Mouse (Mus musculus) CD4-positive, CD25-positive, alpha-beta regulatory T cell, adult 2 months (primary cell): Measurements from ENCODE around the gene Cadm1.
A peak's percentile ranks its signal among the peaks of the same experiment; 100 is the strongest.

Experiments used
- DNase-seq: peaks from one replicate; pipeline ENCODE4 v3.0.0-alpha.2; 2012; ENCODE audit warnings: low read depth, low spot score

Gene Cadm1

DNA sequence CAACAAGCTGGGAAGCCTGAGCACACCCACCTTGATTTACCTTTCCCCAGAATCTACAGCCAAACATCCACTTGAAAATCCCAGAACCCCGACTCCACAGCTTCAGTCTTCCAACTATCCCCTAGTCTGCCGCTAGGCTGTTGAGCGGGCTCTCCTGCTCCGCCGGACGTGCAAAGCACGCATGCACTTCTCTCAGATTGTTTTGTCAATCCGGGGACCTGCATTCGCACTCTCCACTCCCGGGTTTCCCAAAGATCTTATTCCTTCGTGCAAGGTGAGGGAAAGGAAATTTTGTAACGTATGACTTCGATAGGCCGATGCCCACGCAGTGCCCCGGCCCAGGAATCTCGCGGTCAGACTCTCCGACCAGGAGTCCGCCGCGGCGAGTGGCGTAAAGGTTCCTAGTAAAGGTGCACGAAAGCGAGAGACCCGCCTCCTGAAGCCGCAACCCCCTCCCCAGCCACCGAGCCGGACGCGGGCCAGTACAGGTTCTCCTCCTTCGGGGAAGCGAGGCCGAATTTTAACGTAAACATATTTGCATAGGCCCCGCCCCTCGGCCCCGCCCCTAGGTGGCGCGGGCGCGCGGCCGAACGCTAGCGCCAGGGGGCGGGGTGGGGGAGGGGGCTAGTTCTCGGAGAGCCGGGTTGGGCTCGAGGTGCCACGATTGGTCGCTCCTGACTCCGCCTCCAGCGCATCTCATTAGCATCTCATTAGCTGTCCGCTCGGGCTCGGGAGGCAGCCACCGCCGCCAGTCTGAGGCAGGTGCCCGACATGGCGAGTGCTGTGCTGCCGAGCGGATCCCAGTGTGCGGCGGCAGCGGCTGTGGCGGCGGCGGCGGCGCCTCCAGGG is at the start of gene Cadm1:
TSS of gene Cadm1 (plus strand) at position 572 of the 849 bp plus-strand sequence.
- peak; percentile 74 for DNase-seq

DNA sequence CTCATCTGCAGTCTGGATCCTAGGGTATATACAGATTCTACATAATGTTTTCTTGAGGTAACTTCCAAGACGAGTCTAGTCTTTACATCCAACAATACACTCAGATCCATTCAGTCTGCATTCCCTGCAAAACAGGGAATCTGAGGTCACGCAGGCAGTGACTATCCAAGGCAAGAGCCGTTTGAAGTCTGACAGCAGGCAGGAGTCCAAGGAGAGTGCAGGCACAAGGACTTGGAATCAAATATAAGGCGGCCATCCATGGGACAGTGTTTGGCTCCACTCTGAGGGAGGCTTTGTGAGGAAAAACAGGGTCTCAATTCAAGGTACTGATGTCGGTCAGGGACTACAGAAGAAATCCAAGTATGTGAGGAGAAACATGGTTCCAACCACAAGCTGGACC is 45.5 kb upstream of the Cadm1 start:
- no peak for DNase-seq

DNA sequence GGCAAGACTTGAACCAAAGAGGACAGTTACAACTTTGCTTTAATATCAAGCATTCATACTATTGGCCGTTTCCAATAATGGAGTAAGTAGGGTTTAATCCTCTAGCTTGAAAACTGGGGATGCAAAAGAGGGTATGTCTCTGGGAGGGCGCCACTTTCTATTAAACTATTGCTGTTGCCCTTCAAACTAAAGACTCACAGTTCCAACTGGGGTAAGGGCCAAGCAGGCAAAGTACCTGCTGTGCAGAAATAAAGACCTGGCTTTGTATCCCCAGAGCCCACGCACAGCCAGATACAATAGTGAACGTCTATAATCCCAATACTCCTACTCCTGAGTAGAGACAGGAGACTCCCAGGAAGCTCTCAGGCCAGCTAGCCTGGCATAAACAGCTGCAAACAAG is 44.8 kb upstream of the Cadm1 start:
- no peak for DNase-seq

DNA sequence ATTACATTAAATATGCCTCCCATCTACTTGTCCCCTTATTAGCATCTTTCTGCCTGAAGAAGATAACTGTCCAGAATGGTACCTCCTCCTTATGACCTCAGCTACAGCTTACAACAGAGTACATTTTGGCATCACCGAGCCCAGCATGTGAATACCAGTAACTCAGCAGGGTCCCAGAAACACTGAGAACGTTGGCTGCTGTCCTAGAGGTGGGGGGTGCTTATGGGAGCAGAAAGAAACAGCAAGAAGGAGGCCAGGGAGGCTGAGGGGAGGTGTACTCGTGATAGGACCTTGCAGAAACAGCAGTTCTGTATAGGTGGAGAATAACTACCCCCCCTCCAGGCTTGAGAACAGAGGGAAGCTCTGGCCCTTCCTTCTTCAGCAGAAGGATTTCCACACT is 30.2 kb upstream of the Cadm1 start:
- DNase-seq, result no peak

DNA sequence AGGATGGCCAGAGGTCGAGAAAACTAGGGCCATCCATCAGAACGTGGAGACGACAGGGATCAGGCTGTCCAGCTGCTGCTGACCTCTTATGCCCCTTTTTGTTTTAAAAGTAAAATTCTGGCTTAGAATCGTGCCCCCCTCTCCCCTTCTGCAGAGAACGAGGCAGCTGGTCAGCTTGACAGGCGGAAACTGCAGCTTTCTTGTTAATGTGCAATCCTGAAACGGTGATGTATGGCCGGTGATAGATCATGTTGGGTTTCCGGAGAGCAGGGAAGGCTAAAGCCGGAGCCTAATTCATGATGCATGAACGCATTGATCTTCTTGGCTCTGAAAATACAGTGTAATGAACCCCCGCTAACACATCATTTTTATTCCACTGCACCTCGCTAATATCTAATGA is 24.0 kb upstream of the Cadm1 start:
- no peak for DNase-seq

DNA sequence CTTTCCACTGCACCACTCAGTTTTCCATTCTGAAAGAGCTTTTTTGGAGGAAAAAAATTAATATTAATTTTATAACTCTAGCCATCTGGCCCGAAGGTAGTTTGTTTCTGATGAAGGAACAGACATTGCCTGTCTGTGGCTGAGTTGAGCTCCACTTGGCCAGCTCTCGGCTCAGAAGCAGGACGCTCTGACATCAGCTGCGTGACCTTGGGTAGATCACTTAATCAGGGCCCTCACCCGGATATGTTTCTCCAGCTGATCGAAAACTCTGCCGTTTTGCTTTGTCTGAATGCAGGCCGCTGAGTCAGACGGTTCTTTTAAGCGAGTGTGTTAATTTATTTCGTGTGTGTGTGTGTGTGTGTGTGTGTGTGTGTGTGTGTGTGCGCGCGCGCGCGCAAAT is 23.1 kb upstream of the Cadm1 start:
- no peak for DNase-seq

DNA sequence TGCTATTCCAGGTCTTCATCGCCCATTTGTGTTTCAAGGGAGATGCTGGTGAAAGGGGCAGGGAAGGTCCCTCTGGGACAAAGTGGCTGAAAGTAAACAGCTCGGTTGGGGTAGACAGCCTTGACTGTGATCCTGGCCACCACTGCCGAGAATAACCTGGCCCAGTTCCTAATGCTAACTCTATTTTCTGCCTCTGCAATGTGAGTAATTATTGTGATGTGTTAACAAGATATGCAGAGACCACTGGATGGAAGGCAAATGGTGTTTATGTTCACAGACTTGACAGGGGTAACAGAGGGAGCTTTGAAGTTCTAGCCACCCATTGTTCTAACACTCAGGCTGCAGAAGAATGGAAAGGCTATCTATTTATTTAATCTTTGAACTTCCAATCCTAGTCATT is 21.9 kb upstream of the Cadm1 start:
- no peak for DNase-seq

DNA sequence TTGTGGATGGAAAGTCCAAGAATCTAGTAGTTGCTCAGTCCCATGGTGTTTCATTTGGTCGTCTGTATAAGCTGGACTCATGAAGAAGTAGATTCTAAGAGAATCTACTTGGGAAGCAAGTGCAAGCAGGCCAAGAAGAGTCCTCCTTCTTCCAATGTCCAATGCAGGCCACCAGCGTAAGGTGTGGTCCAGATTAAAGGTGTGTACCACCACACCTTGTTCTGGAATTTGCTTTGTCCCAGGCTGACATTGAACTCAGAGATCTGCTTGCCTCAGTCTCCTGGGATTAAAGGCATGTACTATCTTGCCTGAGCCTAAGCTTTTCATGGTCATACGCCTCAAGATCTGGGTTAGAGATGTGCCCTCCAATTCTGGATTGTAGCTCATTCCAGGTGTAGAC is 17.5 kb upstream of the Cadm1 start:
- no peak for DNase-seq

DNA sequence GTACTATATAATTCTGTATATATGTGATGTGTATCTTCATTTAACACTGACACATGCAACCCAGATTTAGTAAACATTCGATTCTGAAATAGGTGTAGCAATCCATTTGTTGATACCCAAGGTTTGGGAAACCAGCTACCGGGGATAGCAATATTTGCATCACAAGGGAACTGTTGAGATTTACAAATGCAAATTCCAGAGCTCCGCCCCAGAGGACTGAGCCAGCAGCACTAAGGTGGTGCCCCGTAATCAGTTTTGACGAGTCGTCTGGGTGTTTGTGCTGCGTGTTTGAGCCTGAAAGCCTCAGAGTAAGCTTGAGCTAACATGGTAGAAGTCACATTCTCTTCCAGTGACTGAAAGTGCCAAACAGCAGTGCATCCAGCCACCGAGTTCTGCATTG is 15.7 kb upstream of the Cadm1 start:
- DNase-seq, result no peak

DNA sequence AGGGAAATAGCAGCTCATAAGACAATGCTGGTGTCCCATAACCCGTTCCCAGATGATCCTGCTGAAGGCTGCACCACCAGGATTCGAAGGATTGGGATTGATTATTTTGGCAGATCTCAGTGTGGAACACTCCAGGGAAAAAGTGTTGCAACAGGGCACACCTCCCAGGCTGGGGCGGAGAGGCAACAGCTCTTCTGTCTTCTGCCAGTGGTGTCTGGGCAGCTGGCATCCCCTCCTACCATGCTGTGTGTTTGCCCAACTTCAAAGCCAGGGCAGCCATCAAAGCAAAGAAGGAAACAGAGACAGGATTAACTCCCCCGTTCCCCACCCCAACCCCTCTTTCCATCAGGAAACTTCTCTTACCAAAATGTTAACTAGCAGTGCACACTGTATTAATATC is 13.7 kb upstream of the Cadm1 start:
- no peak for DNase-seq

DNA sequence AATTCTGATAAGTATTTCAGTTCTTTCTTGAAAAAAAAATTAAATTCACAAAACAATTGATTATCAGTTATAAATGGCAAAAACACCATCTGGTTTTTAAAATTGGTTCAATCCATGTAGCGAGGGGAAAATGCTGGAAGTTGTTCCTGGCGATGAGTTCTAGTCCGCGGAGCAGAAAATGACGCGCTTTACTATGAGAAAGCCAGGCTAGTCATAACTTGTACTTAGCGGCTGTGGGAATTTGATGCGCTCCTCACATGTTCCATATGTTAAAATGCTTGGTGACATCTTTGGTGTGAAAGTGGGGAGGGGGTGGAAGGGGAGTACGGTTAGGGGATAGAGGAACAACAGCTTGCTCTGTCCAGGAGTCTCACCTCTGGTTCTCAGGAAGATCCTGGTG is 2.7 kb upstream of the Cadm1 start:
- no peak for DNase-seq

DNA sequence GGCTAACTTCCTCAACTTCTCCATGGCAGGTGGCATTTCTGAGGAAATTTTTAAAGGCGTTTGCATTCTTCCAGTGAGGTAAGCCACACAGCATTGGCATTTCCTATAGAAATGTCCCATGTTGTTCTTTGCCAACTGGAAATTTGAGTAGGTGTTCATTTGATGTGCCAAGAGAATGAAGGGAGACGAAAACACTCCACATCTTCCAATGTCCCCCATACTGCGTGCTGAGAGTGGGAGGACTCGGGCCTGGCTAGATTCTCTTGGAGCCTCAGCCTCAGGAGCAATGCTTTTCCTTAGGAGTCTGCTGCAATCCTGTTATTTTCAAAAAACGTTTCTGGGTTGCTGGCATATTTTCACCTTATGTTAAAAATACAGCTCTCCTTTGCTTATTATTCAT is 2.2 kb upstream of the Cadm1 start:
- no peak for DNase-seq

DNA sequence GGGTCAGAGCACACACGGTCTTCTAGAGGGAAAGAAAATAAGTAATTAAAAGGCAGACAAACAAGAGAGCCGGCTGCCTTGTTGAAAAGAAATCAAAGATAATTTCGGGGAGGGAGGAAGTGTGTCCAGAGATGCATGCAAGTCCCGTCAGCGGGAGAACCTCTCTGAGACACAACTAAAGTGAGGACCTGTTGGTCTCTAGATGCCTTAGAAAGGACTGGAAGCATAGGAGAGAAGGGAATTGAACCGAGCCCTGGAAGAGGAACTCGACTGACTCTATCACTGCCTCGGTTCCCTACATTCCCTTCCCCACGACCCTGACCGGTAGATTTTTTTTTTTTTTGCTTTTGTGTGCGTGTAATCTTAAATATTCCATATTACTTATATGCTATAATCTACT is 791 bp upstream of the Cadm1 start:
- DNase-seq, result no peak

DNA sequence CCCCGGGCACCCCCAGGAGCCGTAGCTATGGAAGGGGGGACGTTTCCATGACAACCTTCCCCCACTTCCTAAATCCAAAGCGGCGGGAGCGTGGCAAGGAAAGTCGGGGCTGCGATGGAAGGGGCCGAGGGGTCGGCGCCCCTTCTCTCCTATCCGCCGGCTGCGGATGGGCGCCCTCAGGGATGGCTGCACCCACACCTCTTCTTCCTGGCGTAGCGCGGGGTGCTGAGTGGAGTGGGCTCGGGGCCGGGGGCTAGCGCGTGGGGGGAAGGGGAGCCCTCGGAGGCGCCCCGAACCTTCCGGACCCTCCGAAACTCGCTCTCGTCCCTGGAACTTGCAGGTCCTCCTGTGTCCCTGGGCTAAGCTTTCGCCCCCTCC is 560 bp downstream of the Cadm1 start:
- DNase-seq, result no peak

DNA sequence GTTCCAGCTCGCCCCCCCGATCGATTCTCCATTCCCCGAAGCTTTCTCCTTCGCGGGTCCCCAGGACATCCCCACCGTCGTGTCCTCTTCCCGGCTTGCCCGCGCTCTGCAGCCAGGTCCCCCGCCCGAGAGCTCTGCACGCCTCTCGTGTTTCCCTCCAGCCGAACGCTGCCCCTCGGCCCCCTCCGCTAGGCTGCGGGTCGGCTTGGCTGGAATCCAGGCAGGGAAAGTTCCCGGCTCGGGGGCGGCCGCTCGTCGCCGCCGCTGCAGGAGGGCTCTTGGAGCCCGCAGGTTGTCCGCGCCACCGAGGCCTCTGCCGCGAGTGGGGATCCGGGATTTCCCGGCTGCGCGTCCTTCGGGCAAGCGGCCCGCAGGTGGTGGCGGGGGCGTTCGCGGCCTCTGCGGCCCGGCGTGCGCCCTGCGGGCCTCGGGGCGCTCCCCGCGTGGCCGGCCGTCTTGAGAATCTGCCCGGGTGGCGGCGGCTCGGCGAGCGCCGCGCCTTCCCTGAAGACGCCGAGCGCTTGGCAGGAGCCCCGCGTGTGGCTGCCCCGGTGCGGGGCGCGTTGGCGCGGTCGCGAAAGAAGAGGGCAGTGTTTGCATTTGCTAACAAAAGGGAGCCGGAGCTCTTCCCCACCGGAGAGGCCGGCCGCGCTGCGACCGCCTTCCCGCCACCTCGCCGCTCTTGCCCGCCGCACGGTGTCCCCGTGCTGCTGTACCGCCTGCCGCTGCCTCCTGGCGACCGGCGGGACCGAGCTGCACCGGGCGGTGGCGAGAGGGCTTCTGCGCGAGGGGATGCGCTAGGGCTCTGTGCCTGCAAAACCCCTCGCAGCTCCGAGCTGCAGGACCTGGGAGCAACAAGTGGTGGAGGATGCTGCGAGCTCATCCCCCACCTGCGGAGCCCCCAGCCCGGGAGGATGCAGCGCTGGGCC is 1.2 kb downstream of the Cadm1 start:
- peak; percentile 9 for DNase-seq

DNA sequence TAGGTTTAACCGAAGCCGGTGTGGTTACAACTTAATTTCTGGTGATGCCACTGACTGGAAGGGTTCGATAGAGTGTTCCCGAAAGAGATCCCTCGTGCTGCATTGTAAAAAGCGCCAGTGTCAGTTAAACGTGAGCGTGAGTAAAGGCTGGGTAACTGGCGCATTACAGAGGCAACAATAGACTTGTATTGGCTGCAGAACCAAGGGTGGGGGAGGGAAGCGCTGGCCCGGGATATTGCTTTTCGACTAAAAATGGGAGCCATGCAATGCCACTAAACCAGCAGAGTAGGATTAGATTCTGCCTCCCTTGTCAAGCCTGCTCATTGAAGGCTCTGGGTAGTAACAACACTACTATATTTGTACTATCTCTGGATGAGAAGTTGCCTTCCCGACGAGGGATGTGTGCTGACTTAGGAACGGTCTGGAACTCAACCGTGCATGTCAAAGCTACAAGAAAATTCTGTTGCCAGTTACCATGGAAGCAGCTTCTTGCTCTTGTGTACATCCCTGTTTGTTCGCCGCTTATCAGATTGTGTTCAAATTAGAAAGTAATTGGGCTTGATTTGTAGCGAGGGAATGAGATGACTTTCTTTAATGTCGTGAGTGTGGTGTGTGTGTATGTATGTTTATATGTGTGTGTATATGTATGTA is 2.4 kb downstream of the Cadm1 start:
- no peak for DNase-seq

DNA sequence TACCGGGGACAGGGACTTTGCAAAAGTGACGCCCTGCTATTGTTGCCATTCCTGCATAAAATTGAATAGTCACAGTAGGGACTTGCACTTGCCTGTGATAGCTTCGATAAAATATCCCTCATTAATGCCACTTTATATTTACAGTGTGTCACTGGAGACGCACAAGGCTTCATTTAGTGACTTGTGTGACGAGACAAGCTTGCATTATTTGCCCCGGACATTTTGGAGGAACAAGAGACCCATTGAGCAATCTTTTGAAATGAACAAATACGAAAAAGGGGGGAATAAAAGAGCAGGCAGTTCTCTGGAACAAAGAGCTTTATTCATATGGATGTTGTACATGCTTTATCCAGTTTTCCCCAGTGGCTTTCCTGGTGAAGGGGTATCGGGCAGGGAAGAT is 3.5 kb downstream of the Cadm1 start:
- DNase-seq, result no peak

DNA sequence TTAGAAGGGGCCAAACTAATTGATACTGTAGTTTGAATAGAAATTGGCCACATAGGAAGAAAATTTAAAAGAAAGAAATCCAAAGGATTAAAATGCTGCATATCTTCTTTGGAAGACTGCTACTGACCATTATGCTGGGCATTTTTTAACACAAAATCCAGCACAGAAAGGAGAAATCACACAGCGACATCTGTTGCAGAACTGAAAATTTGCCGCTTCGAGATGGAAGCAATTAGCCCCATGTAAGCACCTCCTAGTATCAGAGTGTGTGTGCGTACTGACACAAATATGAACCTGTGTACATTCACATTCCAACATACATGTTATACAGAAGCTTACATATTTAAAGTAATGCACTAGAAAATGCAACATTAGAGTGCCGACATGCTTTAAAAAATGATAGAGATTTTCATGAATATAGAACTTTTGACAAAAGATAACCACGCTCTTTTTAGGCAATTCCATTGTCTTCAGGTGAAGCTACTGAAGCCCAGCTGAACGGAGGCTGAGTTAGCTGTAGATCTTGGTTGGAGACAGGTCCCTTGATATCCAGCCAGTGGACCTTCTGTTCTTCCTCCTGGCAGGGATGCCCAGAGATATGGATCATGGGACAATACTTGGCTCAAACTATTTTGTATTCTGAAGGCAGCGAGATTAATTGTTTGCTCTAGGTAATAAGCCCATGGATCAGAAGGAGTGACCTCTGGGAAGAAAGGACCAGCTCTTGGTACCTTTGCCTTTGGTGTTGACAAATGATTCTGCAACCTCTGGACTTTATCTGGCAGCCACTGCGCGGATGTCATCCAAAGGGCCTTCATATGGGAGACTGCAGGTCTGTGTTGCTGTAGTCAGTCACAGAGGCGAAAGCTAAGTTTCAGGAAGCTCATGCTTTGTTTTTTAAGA is 4.9 kb downstream of the Cadm1 start:
- no peak for DNase-seq

DNA sequence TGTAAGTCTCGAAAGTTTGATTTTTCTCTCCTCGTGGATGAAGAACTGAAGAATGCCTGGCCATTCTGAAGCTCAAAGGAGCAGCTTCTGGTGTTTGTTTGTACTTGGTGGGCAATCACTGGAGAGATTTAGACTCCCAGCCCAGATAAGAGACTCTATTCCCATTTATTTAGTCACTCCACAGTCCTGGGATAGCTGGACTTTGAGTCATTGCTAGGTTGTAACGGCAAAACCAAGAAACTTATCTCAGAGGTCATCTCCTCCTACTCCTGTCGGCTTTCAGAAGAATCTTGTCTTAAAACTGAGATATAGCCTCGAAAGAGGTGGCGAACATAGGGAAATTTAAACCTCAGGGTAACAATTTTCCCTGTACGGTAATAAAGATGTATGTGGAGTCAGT is 15.3 kb downstream of the Cadm1 start:
- DNase-seq, result no peak

DNA sequence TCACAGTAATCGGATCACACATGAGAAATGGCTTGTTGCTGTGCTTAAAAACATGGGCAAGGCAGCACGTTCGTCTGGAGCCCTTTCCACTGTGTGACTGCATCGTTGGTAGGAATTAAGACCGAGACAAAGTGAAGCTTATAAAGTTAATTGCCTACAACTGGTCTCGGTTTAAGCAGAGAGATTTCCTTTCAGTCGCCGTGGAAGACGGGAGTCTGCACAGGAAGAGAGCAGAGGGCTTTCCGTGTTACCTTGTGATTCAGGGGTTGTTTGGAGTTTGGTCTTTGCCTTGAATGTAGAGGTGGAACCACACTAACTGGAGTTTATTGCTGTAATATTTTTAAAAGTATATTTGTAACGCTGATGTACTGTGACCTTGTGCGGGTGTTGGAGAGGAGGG is 15.7 kb downstream of the Cadm1 start:
- DNase-seq, result no peak

DNA sequence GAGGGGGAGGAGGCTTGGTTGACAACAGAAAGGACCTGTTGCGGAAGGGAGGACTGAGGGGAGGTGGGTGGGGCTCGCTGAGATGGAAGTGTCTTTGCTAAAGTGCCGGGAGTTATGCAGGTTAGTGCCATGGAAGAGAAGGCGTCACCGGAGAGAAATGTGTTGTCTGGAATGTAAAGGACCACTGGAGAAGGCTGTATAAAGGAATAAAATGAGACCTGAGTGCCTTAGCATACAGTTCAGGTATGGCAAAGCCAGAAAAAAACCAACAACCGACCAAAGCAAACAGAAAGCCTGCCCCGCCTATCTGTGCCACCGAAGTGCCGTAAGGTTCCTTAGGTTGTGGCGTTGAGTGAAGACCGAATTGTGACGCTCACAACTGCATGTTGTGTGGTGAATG is 18.4 kb downstream of the Cadm1 start:
- DNase-seq, result no peak
